Mouse (Mus musculus) CH12.LX (cell line): ENCODE results near the gene Cpz. TPM values are rescaled to one million over a fixed set of nuclear protein-coding genes. Genes with fewer than 3 reads are reported as not detected.
A peak's percentile ranks its signal among the peaks of the same experiment; 100 is the strongest.

Source experiments
- DNase-seq: peaks from one replicate; pipeline ENCODE4 v3.0.0-alpha.2; 2013; ENCODE audit errors: extremely low read depth
- H3K27ac ChIP-seq: 2 replicates; pipeline ENCODE4 v1.5.1; 2012; ENCODE audit warnings: low read depth, mild to moderate bottlenecking, control low read depth, moderate library complexity; ENCODE audit not compliant: insufficient read depth
- H3K27me3 ChIP-seq: replicated peaks from 2 replicates; pipeline ENCODE3; 2012; ENCODE audit warnings: inconsistent platforms
- H3K36me3 ChIP-seq, 2 experiments: replicated peaks in 1 of 2; 2 replicates each; pipeline versions ENCODE3 to v1.6.1; 2012; ENCODE audit warnings: inconsistent platforms in 1 of 2, low read length in 1 of 2, mild to moderate bottlenecking in 1 of 2, mixed read lengths in 1 of 2, moderate library complexity in 1 of 2; ENCODE audit not compliant: control insufficient read depth in 1 of 2, insufficient read depth in 1 of 2
- H3K4me1 ChIP-seq, 2 experiments: 2 replicates each; pipeline ENCODE4 v1.6.1; 2012; ENCODE audit warnings: inconsistent platforms in 1 of 2, moderate library complexity in 1 of 2; ENCODE audit not compliant: insufficient read depth in 2 of 2, control insufficient read depth in 1 of 2
- H3K4me2 ChIP-seq: 2 replicates; pipeline ENCODE4 v1.6.1; 2012; ENCODE audit warnings: low read depth, mild to moderate bottlenecking, control low read depth; ENCODE audit not compliant: poor library complexity, insufficient read depth, severe bottlenecking
- H3K4me3 ChIP-seq, 3 experiments: fragments of 150-350 bp in 1 of 3; sonication (generic) in 1 of 3; replicated peaks in 1 of 3; 2 replicates each; pipeline versions ENCODE3 to v1.5.1; 2011 to 2012; ENCODE audit warnings: low read depth in 2 of 3, low read length in 2 of 3, mild to moderate bottlenecking in 2 of 3, moderate library complexity in 2 of 3, control low read depth in 1 of 3, improper control_type of control experiment in 1 of 3, inconsistent platforms in 1 of 3, mixed read lengths in 1 of 3; ENCODE audit not compliant: poor library complexity in 1 of 3
- H3K79me2 ChIP-seq: replicated peaks from 2 replicates; pipeline ENCODE4 v1.6.1; 2012; ENCODE audit warnings: mild to moderate bottlenecking, moderate library complexity; ENCODE audit not compliant: control insufficient read depth, poor library complexity, insufficient read depth, severe bottlenecking; ENCODE audit errors: extremely low read depth
- H3K9ac ChIP-seq: 2 replicates; pipeline ENCODE4 v1.6.1; 2012; ENCODE audit warnings: low read depth, mild to moderate bottlenecking, control low read depth, moderate library complexity; ENCODE audit not compliant: insufficient read depth
- H3K9me3 ChIP-seq: replicated peaks from 2 replicates; pipeline ENCODE3; 2012; ENCODE audit warnings: low read length, inconsistent platforms, mixed read lengths
- BHLHE40 ChIP-seq: IDR thresholded peaks from 2 replicates; pipeline ENCODE4 v1.6.1; 2011; ENCODE audit warnings: mild to moderate bottlenecking, low read depth, low read length, improper control_type of control experiment
- CHD1 ChIP-seq: IDR thresholded peaks from 2 replicates; pipeline ENCODE4 v1.6.1; 2012; ENCODE audit warnings: low read depth, low read length, improper control_type of control experiment, inconsistent platforms
- CHD2 ChIP-seq: IDR thresholded peaks from 2 replicates; pipeline ENCODE4 v1.6.1; 2011; ENCODE audit warnings: low read length, improper control_type of control experiment
- CTCF ChIP-seq, 2 experiments: IDR thresholded peaks in 1 of 2; conservative IDR thresholded peaks in 1 of 2; 2 replicates each; pipeline ENCODE4 v1.5.1; 2011 to 2012; ENCODE audit warnings: low read depth in 2 of 2, low read length in 2 of 2, improper control_type of control experiment in 1 of 2, inconsistent platforms in 1 of 2, mild to moderate bottlenecking in 1 of 2, moderate library complexity in 1 of 2
- ELF1 ChIP-seq: IDR thresholded peaks from 2 replicates; pipeline ENCODE4 v1.6.1; 2014; ENCODE audit warnings: low read depth, mild to moderate bottlenecking, inconsistent platforms, low read length, improper control_type of control experiment
- EP300 ChIP-seq: IDR thresholded peaks from 2 replicates; pipeline ENCODE4 v1.6.1; 2011; ENCODE audit warnings: low read length, improper control_type of control experiment
- JUND ChIP-seq: conservative IDR thresholded peaks from 2 replicates; pipeline ENCODE4 v1.6.1; 2011; ENCODE audit warnings: low read depth, low read length, improper control_type of control experiment
- KAT2A ChIP-seq: IDR thresholded peaks from 2 replicates; pipeline ENCODE4 v1.6.1; 2012; ENCODE audit warnings: low read length, improper control_type of control experiment, inconsistent platforms; ENCODE audit not compliant: insufficient replicate concordance
- MAX ChIP-seq: IDR thresholded peaks from 2 replicates; pipeline ENCODE4 v1.6.1; 2011; ENCODE audit warnings: low read length, improper control_type of control experiment
- MAZ ChIP-seq: IDR thresholded peaks from 2 replicates; pipeline ENCODE4 v1.6.1; 2012; ENCODE audit warnings: low read depth, mild to moderate bottlenecking, inconsistent platforms, low read length, improper control_type of control experiment, moderate library complexity
- MXI1 ChIP-seq: IDR thresholded peaks from 2 replicates; pipeline ENCODE4 v1.6.1; 2011; ENCODE audit warnings: mild to moderate bottlenecking, low read depth, low read length, improper control_type of control experiment
- MYC ChIP-seq: IDR thresholded peaks from 2 replicates; pipeline ENCODE4 v1.6.1; 2011; ENCODE audit warnings: low read depth, mild to moderate bottlenecking, improper control_type of control experiment, low read length
- NELFE ChIP-seq: IDR thresholded peaks from 2 replicates; pipeline ENCODE4 v1.6.1; 2011; ENCODE audit warnings: low read depth, low read length, improper control_type of control experiment
- PAX5 ChIP-seq: IDR thresholded peaks from 2 replicates; pipeline ENCODE4 v1.6.1; 2012; ENCODE audit warnings: low read length, inconsistent platforms, mixed read lengths
- POLR2A ChIP-seq: IDR thresholded peaks from 2 replicates; pipeline ENCODE4 v1.6.1; 2011; ENCODE audit warnings: low read depth, mild to moderate bottlenecking, improper control_type of control experiment, low read length
- POLR2AphosphoS2 ChIP-seq: IDR thresholded peaks from 2 replicates; pipeline ENCODE4 v1.6.1; 2011; ENCODE audit warnings: low read depth, low read length, improper control_type of control experiment
- RAD21 ChIP-seq: IDR thresholded peaks from 2 replicates; pipeline ENCODE4 v1.6.1; 2011; ENCODE audit warnings: low read depth, mild to moderate bottlenecking, low read length, improper control_type of control experiment, moderate library complexity
- SMC3 ChIP-seq: IDR thresholded peaks from 2 replicates; pipeline ENCODE4 v1.6.1; 2011; ENCODE audit warnings: low read depth, low read length, improper control_type of control experiment
- TCF12 ChIP-seq: IDR thresholded peaks from 2 replicates; pipeline ENCODE4 v1.6.1; 2014; ENCODE audit warnings: low read depth, mild to moderate bottlenecking, inconsistent platforms, low read length, improper control_type of control experiment
- ZKSCAN1 ChIP-seq: IDR thresholded peaks from 2 replicates; pipeline ENCODE4 v1.6.1; 2012; ENCODE audit warnings: low read depth, inconsistent platforms, low read length, improper control_type of control experiment, borderline replicate concordance
- dilution Hi-C: fragments of 300-500 bp; cut with MboI; formaldehyde crosslinking; loops from 2 replicates; pipeline ENCODE4 v1.14.3; 2020; ENCODE audit warnings: low sequenced_read_pairs; ENCODE audit not compliant: extremely low pct_unique_long_range_greater_than_20kb, extremely low pct_ligation_motif_present
- in situ Hi-C: fragments of 300-500 bp; cut with MboI; formaldehyde crosslinking; loops from 3 replicates; pipeline ENCODE4 v1.14.3; 2019; ENCODE audit warnings: low sequenced_read_pairs, low pct_ligation_motif_present, low pct_unique_long_range_greater_than_20kb, mixed read lengths
- polyA plus RNA-seq: library from polyadenylated mRNA; unstranded; fragments of >175 nt; gene quantifications from 2 replicates; pipeline ENCODE4 v1.2.1, GENCODE M21; 2012; ENCODE audit warnings: low read depth; ENCODE audit not compliant: insufficient read length
- total RNA-seq, 2 experiments: library from RNA; depleted of rRNA; stranded (reverse); fragments of 300-350 nt in 1 of 2; fragments of >200 nt in 1 of 2; gene quantifications; 2 replicates each; pipeline ENCODE4 v1.2.3; 2012 to 2014

Gene Cpz
- total and polyA plus RNA-seq, 3 experiments, result not detected

DNA sequence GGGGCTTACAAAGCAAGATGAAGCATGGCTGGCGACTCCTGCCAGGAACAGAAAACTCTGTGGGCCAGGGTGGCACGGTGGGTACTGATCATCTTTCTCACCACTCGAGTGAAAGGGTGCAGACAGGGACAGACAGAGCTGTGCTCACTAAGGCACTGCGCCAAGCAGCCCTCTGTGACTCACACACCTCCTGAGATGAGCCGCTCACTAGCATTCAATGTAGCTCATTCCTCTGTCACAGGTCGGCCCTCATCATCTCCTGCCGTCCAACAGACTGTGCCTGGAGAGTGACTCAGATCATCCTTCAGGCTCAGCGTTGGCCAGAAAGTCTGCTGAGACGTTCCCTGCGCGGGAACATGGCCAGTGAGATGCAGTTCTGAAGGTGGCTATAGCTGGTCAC is 8.7 kb downstream of the Cpz start:
- Histone ChIP-seq H3K27ac (no peak overlapping the region), H3K4me2 (no peak overlapping the region), H3K9ac (no peak overlapping the region), H3K79me2 (no peaks in the 10 kb centered on the region), H3K4me1 (no peaks in the 10 kb centered on the region), H3K9me3 (no peaks in the 10 kb centered on the region), H3K27me3 (peaks cover 87% of the 10 kb centered on the region)
- in situ Hi-C loops, result no loop called here
- no peak for DNase-seq
- TF ChIP-seq JUND (no peak), ZKSCAN1 (no peak), CTCF (conservative IDR thresholded peaks at IDR 0.05 in 1 of 2, IDR thresholded peaks at IDR 0.05 in 1 of 2; ENCODE audit: low read depth in 2 of 2, low read length in 2 of 2) (no peak), TCF12 (no peak), PAX5 (no peak), ELF1 (no peak), POLR2AphosphoS2 (no peak), KAT2A (no peak), RAD21 (no peak), BHLHE40 (no peak), MAZ (no peak), MYC (no peak), EP300 (no peak), SMC3 (no peak)
- TF ChIP-seq, all 38 proteins: peak for 0
- H3K4me3 ChIP-seq, result no peak overlapping the region
- H3K36me3 ChIP-seq, result no peaks in the 10 kb centered on the region
- dilution Hi-C loops, result no loop called here

DNA sequence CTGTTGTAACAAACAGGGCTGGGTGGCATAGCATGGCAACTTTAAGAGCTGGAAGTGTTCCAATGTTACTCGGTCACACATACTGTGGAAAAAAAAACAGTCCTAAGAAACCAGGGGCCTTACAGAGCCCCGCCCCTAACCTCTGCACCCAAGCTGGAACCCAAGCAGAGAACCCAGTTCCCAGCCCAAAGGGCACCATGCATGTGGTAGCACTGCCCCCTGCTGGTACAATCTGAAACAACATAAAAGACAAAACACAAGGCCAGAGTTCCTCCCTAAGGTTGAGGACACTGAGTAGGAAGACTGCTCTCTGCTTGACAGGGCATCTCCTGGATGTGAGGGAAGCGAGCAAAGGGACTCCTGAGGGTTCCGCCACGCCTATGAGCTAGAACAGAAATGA is 14.9 kb downstream of the Cpz start:
- Histone ChIP-seq H3K79me2 (no peaks in the 10 kb centered on the region), H3K4me1 (no peaks in the 10 kb centered on the region), H3K4me3 (no peak overlapping the region), H3K4me2 (no peak overlapping the region), H3K27me3 (peaks cover 80% of the 10 kb centered on the region), H3K9me3 (no peaks in the 10 kb centered on the region), H3K27ac (no peak overlapping the region), H3K9ac (no peak overlapping the region), H3K36me3 (no peaks in the 10 kb centered on the region)
- TF ChIP-seq RAD21, result peak; percentile 93
- TF ChIP-seq CTCF (conservative IDR thresholded peaks at IDR 0.05 in 1 of 2, IDR thresholded peaks at IDR 0.05 in 1 of 2; ENCODE audit: low read depth in 2 of 2, low read length in 2 of 2), result peak; percentile 60 to 96; a peak in 3 of 4 replicates
- peak; percentile 77 for TF ChIP-seq SMC3
- no peak for TF ChIP-seq MYC
- peak; percentile 63 for DNase-seq
- in situ Hi-C loops, result no loop called here
- dilution Hi-C loops, result no loop called here

DNA sequence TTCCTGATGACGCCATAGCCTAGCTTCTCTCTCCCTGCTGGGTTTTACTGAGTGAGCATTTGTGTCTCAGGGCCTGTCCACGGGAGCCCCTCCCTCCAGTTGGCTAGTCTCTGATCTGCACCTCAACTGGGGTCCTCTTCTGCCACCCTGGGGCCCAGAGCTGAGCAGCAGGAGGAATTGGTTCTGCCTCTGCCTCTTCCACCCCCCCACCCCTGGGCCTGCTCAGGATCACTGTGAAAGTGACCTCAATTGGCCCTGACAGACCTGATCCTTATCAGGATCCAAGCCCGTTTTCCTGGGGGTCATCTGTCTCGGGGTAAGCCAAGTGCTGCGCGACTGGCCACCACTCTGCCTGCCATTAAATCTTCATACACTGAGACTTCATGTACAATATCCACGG is 20.5 kb downstream of the Cpz start:
- Histone ChIP-seq H3K36me3 (no peaks in the 10 kb centered on the region), H3K4me3 (no peak overlapping the region), H3K79me2 (no peaks in the 10 kb centered on the region), H3K4me1 (no peaks in the 10 kb centered on the region), H3K27ac (no peak overlapping the region), H3K9ac (no peak overlapping the region), H3K4me2 (no peak overlapping the region), H3K9me3 (no peaks in the 10 kb centered on the region), H3K27me3 (peaks cover 97% of the 10 kb centered on the region)
- no peak for DNase-seq
- dilution Hi-C loops (no loop called here), in situ Hi-C loops (loop anchor here (10.0 kb wide), 1 partner anchor 60 kb away; no protein-coding TSS in a partner anchor)
- TF ChIP-seq NELFE, result no peak
- TF ChIP-seq CHD1, result no peak
- TF ChIP-seq CHD2, result no peak
- TF ChIP-seq EP300, result no peak
- no peak for TF ChIP-seq MXI1
- TF ChIP-seq MAX, result no peak
- TF ChIP-seq POLR2A, result no peak
- no peak for TF ChIP-seq TCF12
- TF ChIP-seq CTCF (conservative IDR thresholded peaks at IDR 0.05 in 1 of 2, IDR thresholded peaks at IDR 0.05 in 1 of 2; ENCODE audit: low read depth in 2 of 2, low read length in 2 of 2), result no peak
